Mouse (Mus musculus) myocyte (in vitro differentiated cells): ENCODE measurements at regions not wholly inside any gene's neighbourhood (a gene's known extent, or its start where the extent isn't known, plus 50 kb on each side); places are given as distances from the start of the nearest gene placed in this dataset.

ENCODE experiments used
- H3K27me3 ChIP-seq: one replicate; pipeline ENCODE4 v1.6.1; 2011; ENCODE audit not compliant: control insufficient read depth, insufficient read depth, insufficient read length
- H3K36me3 ChIP-seq: one replicate; pipeline ENCODE4 v1.6.1; 2011; ENCODE audit not compliant: control insufficient read depth, insufficient read depth
- H3K4me2 ChIP-seq: one replicate; pipeline ENCODE4 v1.6.1; 2011; ENCODE audit warnings: low read depth, control low read depth
- H3K4me3 ChIP-seq: one replicate; pipeline ENCODE4 v1.5.1; 2011; ENCODE audit warnings: mild to moderate bottlenecking, control low read depth, moderate library complexity
- H3K79me2 ChIP-seq: one replicate; pipeline ENCODE4 v1.6.1; 2011; ENCODE audit not compliant: control insufficient read depth, insufficient read depth
- H3ac ChIP-seq: one replicate; pipeline ENCODE4 v1.6.1; 2011; ENCODE audit not compliant: control insufficient read depth, insufficient read length
- CEBPB ChIP-seq: IDR thresholded peaks from 2 replicates; pipeline ENCODE4 v1.6.1; 2011; ENCODE audit warnings: mild to moderate bottlenecking, moderate library complexity; ENCODE audit not compliant: poor library complexity, insufficient read depth, severe bottlenecking
- E2F4 ChIP-seq: IDR thresholded peaks from one replicate; pipeline ENCODE4 v1.6.1; 2011; ENCODE audit warnings: mild to moderate bottlenecking, control low read depth, moderate library complexity; ENCODE audit not compliant: insufficient read depth
- MAX ChIP-seq: IDR thresholded peaks from one replicate; pipeline ENCODE4 v1.6.1; 2011; ENCODE audit warnings: low read depth, mild to moderate bottlenecking, control low read depth
- MYOD1 ChIP-seq, 3 experiments: IDR thresholded peaks; one replicate each; pipeline ENCODE4 v1.6.1; 2011; ENCODE audit warnings: control low read depth in 2 of 3, low read depth in 2 of 3, mild to moderate bottlenecking in 2 of 3, moderate library complexity in 1 of 3; ENCODE audit not compliant: insufficient read length in 2 of 3, control insufficient read depth in 1 of 3
- MYOG ChIP-seq, 3 experiments: IDR thresholded peaks; one replicate each; pipeline ENCODE4 v1.6.1; 2011; ENCODE audit warnings: control low read depth in 2 of 3, low read depth in 2 of 3, mild to moderate bottlenecking in 2 of 3; ENCODE audit not compliant: insufficient read length in 2 of 3, control insufficient read depth in 1 of 3, insufficient read depth in 1 of 3
- POLR2A ChIP-seq: IDR thresholded peaks from one replicate; pipeline ENCODE4 v1.6.1; 2011; ENCODE audit warnings: low read depth, mild to moderate bottlenecking, control low read depth, moderate library complexity; ENCODE audit not compliant: insufficient read length
- POLR2AphosphoS2 ChIP-seq: IDR thresholded peaks from one replicate; pipeline ENCODE4 v1.6.1; 2011; ENCODE audit warnings: low read depth, control low read depth; ENCODE audit not compliant: insufficient read length
- REST ChIP-seq: IDR thresholded peaks from one replicate; pipeline ENCODE4 v1.6.1; 2011; ENCODE audit warnings: mild to moderate bottlenecking, control low read depth, moderate library complexity; ENCODE audit not compliant: insufficient read depth, insufficient read length
- SRF ChIP-seq: IDR thresholded peaks from one replicate; pipeline ENCODE4 v1.6.1; 2011; ENCODE audit warnings: low read depth; ENCODE audit not compliant: control insufficient read depth, insufficient read length
- TCF12 ChIP-seq: IDR thresholded peaks from one replicate; pipeline ENCODE4 v1.6.1; 2011; ENCODE audit warnings: mild to moderate bottlenecking, control low read depth; ENCODE audit not compliant: poor library complexity, insufficient read depth, severe bottlenecking
- TCF3 ChIP-seq: IDR thresholded peaks from one replicate; pipeline ENCODE4 v1.6.1; 2011; ENCODE audit warnings: low read depth, control low read depth; ENCODE audit not compliant: insufficient read length
- USF1 ChIP-seq: IDR thresholded peaks from one replicate; pipeline ENCODE4 v1.6.1; 2011; ENCODE audit warnings: low read depth, mild to moderate bottlenecking, control low read depth, moderate library complexity

- TF ChIP-seq POLR2A (no peak), SRF (no peak), USF1 (no peak), TCF3 (no peak), MYOG (IDR thresholded peaks at IDR 0.05; ENCODE audit: control insufficient read depth in 1 of 3, insufficient read depth in 1 of 3, insufficient read length in 2 of 3, low read depth in 2 of 3) (no peak), CEBPB (no peak), REST (no peak), TCF12 (no peak), POLR2AphosphoS2 (no peak), E2F4 (no peak), MAX (no peak), MYOD1 (IDR thresholded peaks at IDR 0.05; ENCODE audit: control insufficient read depth in 1 of 3, insufficient read length in 2 of 3, low read depth in 2 of 3) (no peak)
- Histone ChIP-seq H3K27me3 (no peaks in the 10 kb centered on the region), H3K36me3 (no peaks in the 10 kb centered on the region), H3K4me2 (no peak overlapping the region), H3ac (no peak overlapping the region), H3K79me2 (no peaks in the 10 kb centered on the region), H3K4me3 (no peak overlapping the region)
Measured at GRCm38 (mm10) chr15:36719241-36719640, 288.3 kb downstream of the Zfp706 start.

GRCm38 (mm10) chr15:36717835-36718234, 289.7 kb downstream of the Zfp706 start:
- H3K4me3 ChIP-seq = no peak overlapping the region
- H3K36me3 ChIP-seq = no peaks in the 10 kb centered on the region
- H3K79me2 ChIP-seq = no peaks in the 10 kb centered on the region
- no peak overlapping the region for H3ac ChIP-seq
- H3K4me2 ChIP-seq = no peak overlapping the region
- TF ChIP-seq MAX (no peak), MYOD1 (IDR thresholded peaks at IDR 0.05; ENCODE audit: control insufficient read depth in 1 of 3, insufficient read length in 2 of 3, low read depth in 2 of 3) (no peak), MYOG (IDR thresholded peaks at IDR 0.05; ENCODE audit: control insufficient read depth in 1 of 3, insufficient read depth in 1 of 3, insufficient read length in 2 of 3, low read depth in 2 of 3) (no peak), E2F4 (no peak), REST (no peak), SRF (no peak), TCF12 (no peak), POLR2A (no peak), POLR2AphosphoS2 (no peak)
- no peaks in the 10 kb centered on the region for H3K27me3 ChIP-seq

- Histone ChIP-seq H3K4me2 (peak overlapping the region; percentile 76), H3K79me2 (no peaks in the 10 kb centered on the region), H3ac (no peak overlapping the region), H3K4me3 (peak overlapping the region; percentile 15), H3K27me3 (no peaks in the 10 kb centered on the region), H3K36me3 (no peaks in the 10 kb centered on the region)
- TF ChIP-seq MYOG (IDR thresholded peaks at IDR 0.05; ENCODE audit: control insufficient read depth in 1 of 3, insufficient read depth in 1 of 3, insufficient read length in 2 of 3, low read depth in 2 of 3) (no peak), MYOD1 (IDR thresholded peaks at IDR 0.05; ENCODE audit: control insufficient read depth in 1 of 3, insufficient read length in 2 of 3, low read depth in 2 of 3) (no peak), SRF (no peak), USF1 (no peak), CEBPB (no peak), TCF12 (no peak)
Measured at GRCm38 (mm10) chr15:36716686-36717038, 290.9 kb downstream of the Zfp706 start.

- peak; percentile 85 to 98 (median 90) for TF ChIP-seq MYOG (IDR thresholded peaks at IDR 0.05; ENCODE audit: control insufficient read depth in 1 of 3, insufficient read depth in 1 of 3, insufficient read length in 2 of 3, low read depth in 2 of 3)
- peak; percentile 80 for TF ChIP-seq CEBPB
- TF ChIP-seq SRF = no peak
- no peak for TF ChIP-seq POLR2A
- no peak for TF ChIP-seq POLR2AphosphoS2
- no peak for TF ChIP-seq E2F4
- TF ChIP-seq MYOD1 (IDR thresholded peaks at IDR 0.05; ENCODE audit: control insufficient read depth in 1 of 3, insufficient read length in 2 of 3, low read depth in 2 of 3) = peak; percentile 47 to 94 (median 90)
- no peak for TF ChIP-seq REST
- peak; percentile 67 for TF ChIP-seq TCF3
- TF ChIP-seq USF1 = peak; percentile 88
- no peak for TF ChIP-seq MAX
- peak; percentile 79 for TF ChIP-seq TCF12
- peak overlapping the region; percentile 15 for H3K4me3 ChIP-seq
Measured at GRCm38 (mm10) chr15:36715745-36716685, 291.6 kb downstream of the Zfp706 start.

More at GRCm38 (mm10) chr15:36715745-36716685, 291.6 kb downstream of the Zfp706 start:
- H3K79me2 ChIP-seq = no peaks in the 10 kb centered on the region
- H3K4me2 ChIP-seq = peak overlapping the region; percentile 76
- no peaks in the 10 kb centered on the region for H3K36me3 ChIP-seq
- H3ac ChIP-seq = no peak overlapping the region
- H3K27me3 ChIP-seq = no peaks in the 10 kb centered on the region
